Mouse (Mus musculus) heart, embryonic 10.5 days (tissue): ENCODE results near the gene Lhx6. TPM values are rescaled to one million over a fixed set of nuclear protein-coding genes. Genes with fewer than 3 reads are reported as not detected.

ENCODE experiments used
- DNase-seq: peaks from one replicate; pipeline ENCODE4 v3.0.0-alpha.2; 2017; ENCODE audit warnings: low spot score
- H3K27ac ChIP-seq: fragments of 300-500 bp; sonication (generic); 2 replicates; pipeline ENCODE4 v1.5.1; 2016; ENCODE audit warnings: mild to moderate bottlenecking
- H3K27me3 ChIP-seq: fragments of 300-500 bp; sonication (generic); 2 replicates; pipeline ENCODE4 v1.6.1; 2016; ENCODE audit warnings: mild to moderate bottlenecking; ENCODE audit not compliant: poor library complexity, insufficient read depth, severe bottlenecking
- H3K36me3 ChIP-seq: fragments of 300-500 bp; sonication (generic); 2 replicates; pipeline ENCODE4 v1.6.1; 2016; ENCODE audit warnings: mild to moderate bottlenecking, moderate library complexity
- H3K4me1 ChIP-seq: fragments of 300-500 bp; sonication (generic); 2 replicates; pipeline ENCODE4 v1.6.1; 2016; ENCODE audit warnings: mild to moderate bottlenecking
- H3K4me3 ChIP-seq: fragments of 300-500 bp; sonication (generic); 2 replicates; pipeline ENCODE4 v1.5.1; 2016; ENCODE audit warnings: mild to moderate bottlenecking, moderate library complexity
- H3K9me3 ChIP-seq: fragments of 300-500 bp; sonication (generic); 2 replicates; pipeline ENCODE4 v1.6.1; 2016; ENCODE audit warnings: mild to moderate bottlenecking, moderate library complexity
- WGBS: fragments of 180-500 bp; shearing (Covaris S2); methylation state at CpG from one replicate; pipeline ENCODE4 v1.1.7; 2016; 5-methylcytosine and 5-hydroxymethylcytosine counted together
- polyA plus RNA-seq: library from polyadenylated mRNA; unstranded; fragments of >200 nt; fragmentation: Nextera tagmentation; extraction: Ambion mirVana; gene quantifications from 2 replicates; pipeline ENCODE4 v1.2.1, GENCODE M21; 2016

Lhx6 gene
- polyA plus RNA-seq, 1 experiment from 2014 or later: 1.5 TPM

DNA sequence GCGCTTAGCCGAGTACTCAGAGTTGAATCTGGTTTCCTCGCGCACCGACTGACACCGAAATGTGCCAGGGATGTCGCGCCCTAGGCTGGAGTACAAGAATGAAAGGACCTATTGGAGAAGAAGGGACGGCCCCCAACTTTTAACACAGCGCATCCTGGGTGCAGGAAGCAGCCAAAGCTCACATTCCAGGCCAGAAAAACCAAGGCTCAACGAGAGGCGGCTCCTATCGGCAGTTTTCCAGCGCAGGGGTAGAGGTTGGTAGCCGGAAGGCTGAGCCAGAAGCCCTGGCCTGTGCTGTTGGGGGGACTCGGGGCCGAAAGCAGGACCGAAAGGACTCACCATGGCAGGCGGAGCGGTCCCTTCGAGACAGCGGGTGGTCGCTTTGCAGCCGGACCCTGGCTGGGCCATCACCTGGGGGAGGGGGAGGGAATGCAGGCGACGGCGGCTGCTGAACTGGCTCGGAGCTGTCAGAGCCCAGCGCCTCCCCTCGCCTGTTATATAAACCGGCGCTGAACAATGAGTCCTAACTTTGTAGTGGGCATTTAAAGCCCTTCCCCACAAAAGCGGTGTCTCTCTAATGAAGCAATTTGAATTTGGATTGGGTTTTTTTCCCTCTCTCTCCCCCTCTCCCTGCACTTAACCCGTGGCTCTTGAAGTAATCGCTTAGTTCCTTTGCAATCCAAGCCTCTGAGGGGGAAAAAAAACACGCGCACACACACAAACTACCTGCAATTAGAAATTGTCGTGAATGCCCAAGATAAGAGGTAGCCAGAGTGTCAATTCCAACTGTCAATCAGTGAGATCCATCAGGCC lies 1.4 kb downstream of the Lhx6 start:
- no peak for DNase-seq
- WGBS: under 1% methylated on average over 38 of the region's 38 CpGs
- no peaks in the 10 kb centered on the region for H3K9me3 ChIP-seq

DNA sequence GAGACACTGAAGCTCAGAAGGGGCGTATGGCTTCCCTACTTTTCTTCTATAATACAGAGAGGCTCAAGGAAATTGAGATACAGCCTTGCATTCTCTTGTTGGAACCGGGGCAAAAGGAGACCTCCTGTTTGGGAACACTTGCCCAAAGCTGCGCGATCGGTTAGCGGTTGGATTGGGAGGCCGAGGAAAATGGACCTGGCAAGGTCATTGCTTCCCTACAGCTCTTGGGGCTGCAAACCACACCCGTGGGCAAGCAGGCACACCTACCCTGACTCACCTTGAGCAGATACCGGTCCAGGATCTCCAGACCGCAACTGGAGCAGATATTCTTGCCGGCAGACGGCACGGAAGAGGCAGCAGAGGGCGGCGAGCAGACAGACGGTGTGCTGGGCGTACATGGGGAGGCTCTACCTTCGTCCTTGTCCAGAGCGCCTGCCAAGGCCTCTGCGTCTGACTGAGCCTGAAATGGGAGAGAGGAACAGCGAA lies 2.1 kb downstream of the Lhx6 start:
- Histone ChIP-seq H3K36me3 (no peaks in the 10 kb centered on the region), H3K27ac (no peak overlapping the region), H3K4me3 (peak overlapping the region; percentile 63), H3K4me1 (peaks cover 39% of the 10 kb centered on the region), H3K9me3 (no peaks in the 10 kb centered on the region), H3K27me3 (peaks cover 100% of the 10 kb centered on the region)
- no peak for DNase-seq
- WGBS: 2% methylated on average over 21 of the region's 21 CpGs

More for the DNA sequence above, 1.4 kb downstream of the Lhx6 start:
- Histone ChIP-seq H3K27me3 (peaks cover 100% of the 10 kb centered on the region), H3K4me3 (peak overlapping the region; percentile 63), H3K36me3 (no peaks in the 10 kb centered on the region), H3K27ac (no peak overlapping the region), H3K4me1 (peaks cover 39% of the 10 kb centered on the region)

DNA sequence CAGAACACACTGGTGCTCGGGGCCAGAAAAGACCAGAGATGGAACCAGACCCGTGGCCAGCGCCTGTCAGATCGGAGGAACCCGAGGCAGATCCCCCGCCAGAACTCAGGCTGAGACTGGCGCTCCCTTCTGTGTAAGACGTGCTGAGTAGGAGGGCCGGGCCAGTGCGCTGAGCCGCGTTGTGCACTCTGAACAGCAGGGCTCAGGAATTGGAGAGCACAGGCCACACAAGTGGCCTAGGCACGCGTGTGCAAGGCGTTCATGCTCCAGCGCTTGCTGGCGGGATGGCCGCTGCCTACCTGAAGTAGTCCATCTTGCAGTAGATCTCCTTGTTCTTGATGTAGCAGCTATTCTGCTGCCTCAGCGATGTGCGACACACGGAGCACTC lies 2.7 kb downstream of the Lhx6 start:
- Histone ChIP-seq H3K36me3 (no peaks in the 10 kb centered on the region), H3K4me1 (peaks cover 39% of the 10 kb centered on the region), H3K4me3 (peak overlapping the region; percentile 63), H3K27ac (no peak overlapping the region), H3K9me3 (no peaks in the 10 kb centered on the region), H3K27me3 (peaks cover 100% of the 10 kb centered on the region)
- DNase-seq: no peak
- WGBS: 1% methylated on average over 21 of the region's 21 CpGs

DNA sequence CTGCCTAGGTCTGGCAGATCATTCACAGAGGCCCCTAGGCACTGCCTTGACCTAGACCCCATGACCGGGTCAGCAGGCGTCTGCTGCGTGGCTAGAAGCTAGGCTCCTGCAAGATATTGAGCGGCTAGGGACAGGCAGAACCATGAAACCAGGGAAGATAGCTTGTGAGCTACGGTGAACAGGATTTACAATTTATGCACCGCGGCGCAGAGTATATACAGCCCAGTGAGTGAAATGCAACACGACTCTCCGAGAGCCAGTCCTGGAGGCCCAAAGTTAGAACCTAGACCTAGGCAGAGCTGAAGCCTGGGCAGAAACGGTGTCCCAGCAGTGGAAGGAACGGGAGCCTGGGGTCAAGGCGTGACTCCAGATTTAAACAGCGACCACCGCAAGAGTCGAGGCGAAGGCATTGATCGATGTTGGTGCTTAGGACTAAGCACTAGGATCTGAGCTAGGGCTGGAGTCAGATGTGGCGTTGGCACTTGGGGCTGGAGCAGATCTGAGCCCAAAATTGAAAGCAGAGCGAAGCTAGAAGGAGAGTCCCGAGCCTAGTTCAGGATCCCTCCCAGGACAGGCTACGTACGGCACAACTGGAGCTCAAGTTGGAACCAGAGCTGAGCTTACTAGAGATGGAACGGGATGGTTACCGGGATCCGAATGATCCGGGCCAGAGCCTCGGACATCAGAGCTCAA lies 3.2 kb downstream of the Lhx6 start:
- peaks cover 39% of the 10 kb centered on the region for H3K4me1 ChIP-seq
- no peak overlapping the region for H3K27ac ChIP-seq
- H3K4me3 ChIP-seq: peak overlapping the region; percentile 63
- H3K36me3 ChIP-seq: no peaks in the 10 kb centered on the region
- no peak for DNase-seq
- H3K9me3 ChIP-seq: no peaks in the 10 kb centered on the region
- H3K27me3 ChIP-seq: peaks cover 100% of the 10 kb centered on the region
- WGBS: 4% methylated on average over 28 of the region's 28 CpGs

DNA sequence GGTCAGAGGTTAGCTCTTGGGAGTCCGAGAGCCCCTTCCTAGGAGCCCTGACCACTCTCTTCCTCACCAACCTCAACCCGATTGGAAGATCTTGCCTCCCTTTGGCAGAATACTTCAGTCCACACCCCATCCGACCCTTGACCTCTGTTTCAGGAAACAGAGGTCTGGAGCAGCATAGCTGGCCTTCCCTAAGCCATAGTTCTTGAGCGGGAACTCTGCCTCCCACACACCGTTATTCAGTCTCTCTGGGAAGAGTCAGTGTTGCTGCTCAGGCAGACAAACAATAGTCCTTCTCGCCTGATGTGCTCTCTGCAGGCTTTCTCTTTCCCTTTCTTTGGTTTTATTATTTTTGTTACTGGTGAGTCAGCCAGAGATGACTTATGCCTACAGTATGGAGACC lies 5.5 kb downstream of the Lhx6 start:
- Histone ChIP-seq H3K36me3 (no peaks in the 10 kb centered on the region), H3K4me1 (peaks cover 28% of the 10 kb centered on the region), H3K27me3 (peaks cover 100% of the 10 kb centered on the region), H3K9me3 (no peaks in the 10 kb centered on the region), H3K27ac (no peak overlapping the region), H3K4me3 (no peak overlapping the region)
- no peak for DNase-seq
- WGBS: 7% methylated on average over 6 of the region's 6 CpGs

DNA sequence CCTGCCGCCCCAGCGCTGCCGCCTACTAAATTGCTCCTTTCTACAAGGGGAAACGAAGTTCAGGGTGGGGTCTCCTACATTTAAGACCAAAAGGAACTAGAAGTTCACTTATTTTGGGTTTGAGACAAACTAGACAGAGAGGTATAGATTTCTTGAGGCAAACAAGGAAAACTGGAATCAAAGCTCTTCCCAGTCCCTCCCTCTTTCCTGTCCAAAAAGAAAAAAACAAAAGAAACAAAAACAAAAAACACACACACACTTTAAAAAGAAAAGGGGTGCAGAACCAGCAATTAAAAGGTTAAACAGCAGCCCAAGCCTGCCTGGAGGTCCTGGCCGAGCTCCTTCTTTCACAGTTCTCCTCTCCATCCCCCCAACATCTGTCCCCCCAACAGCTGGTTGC lies 7.2 kb downstream of the Lhx6 start:
- peaks cover 20% of the 10 kb centered on the region for H3K4me1 ChIP-seq
- WGBS: 4% methylated on average over 5 of the region's 5 CpGs
- H3K36me3 ChIP-seq: no peaks in the 10 kb centered on the region
- no peak for DNase-seq
- H3K27ac ChIP-seq: no peak overlapping the region
- H3K27me3 ChIP-seq: peaks cover 100% of the 10 kb centered on the region
- H3K4me3 ChIP-seq: no peak overlapping the region
- H3K9me3 ChIP-seq: no peaks in the 10 kb centered on the region

DNA sequence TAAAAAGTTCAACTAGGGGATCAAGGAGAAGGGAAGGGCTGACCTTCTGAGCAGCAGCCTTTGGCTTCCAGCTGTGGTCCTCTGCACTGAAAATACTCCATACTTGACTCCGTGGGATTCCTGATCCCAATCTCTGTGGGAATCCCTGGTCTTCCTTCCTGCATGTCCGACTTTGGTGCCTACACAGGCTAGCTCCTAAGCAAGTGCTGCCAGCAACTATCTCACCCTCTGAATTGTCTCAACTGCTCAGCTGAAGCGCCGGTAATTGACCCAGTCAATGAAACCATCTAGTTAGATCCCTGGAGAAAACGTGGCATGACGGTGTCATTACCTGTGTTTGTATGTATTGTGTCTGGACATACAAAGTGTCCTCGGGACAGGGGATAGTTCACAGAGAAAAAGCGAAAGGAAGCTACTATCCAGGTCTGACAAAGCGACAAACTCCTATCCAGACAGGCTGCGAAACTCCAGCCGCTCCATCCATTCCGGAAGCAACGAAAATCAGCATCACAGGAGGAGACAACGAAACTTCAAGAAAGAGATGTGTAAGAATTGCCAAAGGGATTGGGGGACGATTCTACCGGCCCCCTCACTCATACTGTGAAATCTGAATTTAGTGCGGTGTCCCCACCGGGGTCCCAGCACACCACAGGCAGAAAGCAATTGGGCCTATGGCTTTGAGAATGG lies 7.9 kb downstream of the Lhx6 start:
- no peaks in the 10 kb centered on the region for H3K36me3 ChIP-seq
- no peak for DNase-seq

DNA sequence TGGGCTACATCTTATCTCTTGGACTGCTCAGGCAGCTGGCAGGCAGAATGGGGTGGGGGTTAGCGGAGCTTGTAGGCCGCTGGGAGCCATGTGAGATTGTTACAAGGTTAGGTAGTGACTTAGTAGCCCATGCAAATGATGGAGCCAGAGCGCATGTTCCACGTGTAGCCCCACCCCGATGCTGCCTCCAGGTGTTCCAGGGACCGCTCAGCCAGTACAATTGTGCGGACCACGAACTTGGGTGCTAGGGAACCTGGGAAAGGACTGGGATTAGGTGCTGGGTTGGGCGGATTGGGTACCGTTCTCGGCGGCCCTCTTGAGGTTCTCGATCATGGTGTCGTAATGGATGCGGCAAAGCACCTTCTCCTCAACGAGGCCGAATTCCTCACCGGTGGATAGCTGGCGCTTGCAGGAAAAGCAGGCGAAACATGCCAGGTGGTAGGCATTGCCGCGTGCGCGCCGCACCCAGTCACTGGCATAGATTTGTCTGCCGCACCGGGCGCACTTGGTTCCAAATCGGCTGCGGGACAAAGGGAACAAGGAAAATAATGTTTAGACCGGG lies 11.2 kb downstream of the Lhx6 start:
- WGBS: 4% methylated on average over 31 of the region's 31 CpGs
- DNase-seq: no peak
- H3K27ac ChIP-seq: no peak overlapping the region
- H3K36me3 ChIP-seq: no peaks in the 10 kb centered on the region
- no peaks in the 10 kb centered on the region for H3K9me3 ChIP-seq
- H3K4me1 ChIP-seq: peaks cover 21% of the 10 kb centered on the region
- peaks cover 100% of the 10 kb centered on the region for H3K27me3 ChIP-seq
- no peak overlapping the region for H3K4me3 ChIP-seq

More for the DNA sequence above, 7.9 kb downstream of the Lhx6 start:
- H3K9me3 ChIP-seq: no peaks in the 10 kb centered on the region
- H3K27ac ChIP-seq: no peak overlapping the region
- WGBS: 5% methylated on average over 18 of the region's 18 CpGs
- H3K4me1 ChIP-seq: peaks cover 13% of the 10 kb centered on the region
- no peak overlapping the region for H3K4me3 ChIP-seq
- H3K27me3 ChIP-seq: peaks cover 100% of the 10 kb centered on the region

DNA sequence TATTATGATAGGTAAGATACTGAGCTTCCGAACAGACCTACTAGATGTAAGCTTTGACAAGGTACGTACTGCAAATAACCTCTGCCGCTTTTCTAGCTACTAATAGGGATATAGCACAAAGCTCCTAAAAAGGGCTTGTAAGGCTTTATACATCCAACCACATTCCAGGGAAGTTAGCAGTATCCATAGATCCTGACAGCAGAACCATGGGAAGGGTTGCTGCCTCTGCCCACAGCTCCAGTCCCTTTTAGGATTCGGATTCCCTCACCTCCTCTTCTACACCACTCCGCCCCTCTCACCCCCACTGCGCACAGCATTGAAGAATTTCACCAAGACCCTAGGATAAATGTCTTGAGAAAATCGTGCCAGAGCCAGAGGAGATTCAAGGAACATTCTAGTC lies 11.9 kb downstream of the Lhx6 start:
- peaks cover 100% of the 10 kb centered on the region for H3K27me3 ChIP-seq
- no peak overlapping the region for H3K27ac ChIP-seq
- H3K4me1 ChIP-seq: peaks cover 21% of the 10 kb centered on the region
- H3K36me3 ChIP-seq: no peaks in the 10 kb centered on the region
- no peaks in the 10 kb centered on the region for H3K9me3 ChIP-seq
- 14% methylated on average over 7 of the region's 7 CpGs for WGBS
- no peak for DNase-seq
- no peak overlapping the region for H3K4me3 ChIP-seq

DNA sequence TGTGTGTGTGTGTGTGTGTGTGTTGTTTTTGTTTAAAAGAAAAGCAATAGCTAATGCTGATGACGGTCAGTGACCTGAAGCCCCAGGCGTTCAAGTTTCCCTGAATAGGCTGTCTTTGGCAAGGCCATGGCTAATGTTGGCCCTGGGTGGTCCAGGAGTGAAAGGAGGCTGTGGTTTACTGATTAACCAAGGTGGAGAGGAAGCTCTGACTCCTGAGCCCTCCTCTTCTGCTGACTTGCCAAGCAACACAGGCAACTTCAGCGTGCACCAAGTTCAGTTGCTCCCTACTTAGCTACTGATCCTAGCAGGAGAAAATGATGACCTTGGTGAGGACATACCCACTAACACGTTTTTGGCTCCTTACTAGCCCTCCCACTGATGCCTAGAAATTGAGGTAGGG lies 12.5 kb downstream of the Lhx6 start:
- Histone ChIP-seq H3K27ac (no peak overlapping the region), H3K36me3 (no peaks in the 10 kb centered on the region), H3K9me3 (no peaks in the 10 kb centered on the region), H3K27me3 (peaks cover 100% of the 10 kb centered on the region), H3K4me3 (no peak overlapping the region), H3K4me1 (peaks cover 21% of the 10 kb centered on the region)
- WGBS: 12% methylated on average over 4 of the region's 4 CpGs
- DNase-seq: no peak

DNA sequence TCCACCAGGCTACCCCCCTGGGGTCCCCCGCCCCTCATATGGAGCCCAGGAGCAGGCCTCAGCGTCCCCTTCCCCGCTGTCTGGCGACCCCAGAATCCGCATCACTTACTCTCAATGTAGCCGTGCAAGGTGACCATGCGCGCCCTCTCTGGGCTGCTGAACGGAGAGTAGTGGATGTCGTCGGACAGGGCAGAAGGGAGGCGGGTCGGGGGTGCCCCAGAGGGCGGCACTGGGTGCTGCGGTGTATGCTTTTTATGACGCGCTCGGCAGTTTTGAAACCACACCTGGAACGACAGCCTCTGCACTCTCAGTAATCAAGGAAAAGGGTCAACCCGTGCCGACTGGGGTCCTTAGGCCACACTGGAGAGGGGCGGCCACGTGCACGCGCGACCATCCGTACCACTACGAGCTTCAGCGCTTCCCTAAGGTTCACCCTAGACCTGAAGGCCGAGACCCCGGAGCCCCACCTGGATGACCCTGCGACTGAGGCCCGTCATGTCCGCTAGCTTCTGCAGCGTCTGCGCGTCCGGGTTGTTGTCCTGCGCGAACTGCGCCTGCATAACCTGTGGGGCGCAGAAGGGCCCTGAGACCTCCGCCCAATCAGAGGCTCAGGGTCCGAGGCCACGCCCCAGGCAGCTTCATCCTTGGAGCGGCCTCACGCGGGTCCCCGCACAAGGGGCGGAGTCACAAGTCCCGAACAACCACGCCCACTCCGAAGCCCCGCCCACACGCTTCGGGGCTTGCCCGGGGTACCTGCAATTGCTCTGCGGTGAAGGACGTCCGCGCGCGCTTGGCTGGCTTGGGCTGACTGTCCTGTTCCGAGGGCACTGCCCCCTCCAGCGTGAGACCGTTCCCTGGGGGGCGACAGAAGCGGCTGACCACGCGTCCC lies 14.1 kb downstream of the Lhx6 start:
- no peak overlapping the region for H3K27ac ChIP-seq
- WGBS: under 1% methylated on average over 70 of the region's 70 CpGs
- DNase-seq: peak; percentile 93
- H3K4me1 ChIP-seq: peaks cover 21% of the 10 kb centered on the region
- no peaks in the 10 kb centered on the region for H3K36me3 ChIP-seq
- H3K9me3 ChIP-seq: no peaks in the 10 kb centered on the region
- H3K27me3 ChIP-seq: peaks cover 100% of the 10 kb centered on the region
- H3K4me3 ChIP-seq: peak overlapping the region; percentile 67

DNA sequence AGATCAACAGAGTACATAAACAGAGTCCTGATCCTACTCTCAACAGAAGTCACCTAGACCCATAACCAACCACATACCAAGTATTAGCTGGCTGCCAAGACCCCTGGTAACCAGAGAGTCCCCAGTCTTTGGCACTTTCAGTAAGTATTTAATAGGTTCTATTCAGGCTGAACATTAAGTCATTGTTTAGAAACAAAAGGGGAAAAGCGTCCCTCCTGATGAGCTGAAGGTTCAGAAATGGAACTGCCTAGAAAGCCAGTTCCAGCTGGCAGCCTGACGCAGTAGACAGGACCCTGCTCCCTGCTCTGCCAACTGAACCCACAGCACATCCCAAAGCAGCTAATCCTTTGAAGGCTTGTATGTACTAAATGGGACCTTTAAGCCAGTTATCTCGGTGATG lies 16.0 kb downstream of the Lhx6 start:
- Histone ChIP-seq H3K36me3 (no peaks in the 10 kb centered on the region), H3K27me3 (peaks cover 97% of the 10 kb centered on the region), H3K4me1 (peaks cover 20% of the 10 kb centered on the region), H3K4me3 (no peak overlapping the region), H3K27ac (no peak overlapping the region), H3K9me3 (no peaks in the 10 kb centered on the region)
- no peak for DNase-seq
- WGBS: 69% methylated on average over 3 of the region's 3 CpGs
